Mouse (Mus musculus) frontal cortex, adult 2 months (tissue): ENCODE data around the gene Ccdc97. TPM values are rescaled to one million over a fixed set of nuclear protein-coding genes. Genes with fewer than 3 reads are reported as not detected.

Experiments used
- DNase-seq, 2 experiments: peaks; one replicate each; pipeline ENCODE4 v3.0.0; 2022; ENCODE audit warnings: low spot score in 1 of 2; ENCODE audit errors: extremely low spot score in 1 of 2
- polyA plus RNA-seq: library from polyadenylated mRNA; depleted of rRNA; stranded (reverse); fragments of >200 nt; gene quantifications from 2 replicates; pipeline ENCODE4 v1.2.3, GENCODE M21; 2012; rRNA removed

The Ccdc97 gene
- polyA plus RNA-seq, 1 experiment, result 60.3 TPM

GRCm38 (mm10) chr7:25672442-25672841 lies 46.4 kb downstream of the Ccdc97 start:
- DNase-seq, result no peak

- DNase-seq, result no peak
Measured at GRCm38 (mm10) chr7:25671686-25672085, 47.2 kb downstream of the Ccdc97 start.

GRCm38 (mm10) chr7:25670096-25670495 lies 48.8 kb downstream of the Ccdc97 start:
- no peak for DNase-seq

GRCm38 (mm10) chr7:25669631-25670030 lies 49.3 kb downstream of the Ccdc97 start:
- no peak for DNase-seq

- DNase-seq, result no peak
Measured at GRCm38 (mm10) chr7:25669158-25669557, 49.7 kb downstream of the Ccdc97 start.

GRCm38 (mm10) chr7:25666381-25666780 lies 52.5 kb downstream of the Ccdc97 start:
- DNase-seq, result no peak

Other genes starting within 250 kb of the Ccdc97 start
- gene Ceacam1, start 241.5 kb downstream of the Ccdc97 start, polyA plus RNA-seq, result 4.2 and 4.9 TPM in 2 replicates
- 0.16 and 0.21 TPM in 2 replicates for gene Ceacam2, start 179.2 kb downstream of the Ccdc97 start, polyA plus RNA-seq
- gene Erich4, start 103.2 kb downstream of the Ccdc97 start, polyA plus RNA-seq, result 0.15 and 0.36 TPM in 2 replicates
- 78.7 and 82.1 TPM in 2 replicates for gene Dmac2, start 99.7 kb downstream of the Ccdc97 start, polyA plus RNA-seq
- gene B3gnt8, start 92.4 kb downstream of the Ccdc97 start, polyA plus RNA-seq, result 0.95 and 1.1 TPM in 2 replicates
- gene Bckdha, start 60.1 kb downstream of the Ccdc97 start, polyA plus RNA-seq, result 67.9 and 71.9 TPM in 2 replicates
- gene Exosc5, start 59.9 kb downstream of the Ccdc97 start, polyA plus RNA-seq, result 33.9 TPM in 2 replicates
- 49.8 and 52.0 TPM in 2 replicates for gene Tmem91, start 43.9 kb downstream of the Ccdc97 start, polyA plus RNA-seq
- 54.8 and 62.4 TPM in 2 replicates for gene B9d2, start 38.3 kb downstream of the Ccdc97 start, polyA plus RNA-seq
- 7.0 and 7.2 TPM in 2 replicates for gene Tgfb1, start 32.1 kb downstream of the Ccdc97 start, polyA plus RNA-seq
- 47.2 and 47.7 TPM in 2 replicates for gene Hnrnpul1, start 35.7 kb upstream of the Ccdc97 start, polyA plus RNA-seq
- gene Axl, start 69.6 kb upstream of the Ccdc97 start, polyA plus RNA-seq, result 32.3 and 34.9 TPM in 2 replicates
- 3.3 and 3.6 TPM in 2 replicates for gene Cyp2s1, start 97.8 kb upstream of the Ccdc97 start, polyA plus RNA-seq
- gene Cyp2b10, start 178.5 kb upstream of the Ccdc97 start, polyA plus RNA-seq, result 0.08 TPM in 1 of 2 replicates, not detected in the other